8 mouse cellular contexts compared by ENCODE assay signal in the genomic region with DNA sequence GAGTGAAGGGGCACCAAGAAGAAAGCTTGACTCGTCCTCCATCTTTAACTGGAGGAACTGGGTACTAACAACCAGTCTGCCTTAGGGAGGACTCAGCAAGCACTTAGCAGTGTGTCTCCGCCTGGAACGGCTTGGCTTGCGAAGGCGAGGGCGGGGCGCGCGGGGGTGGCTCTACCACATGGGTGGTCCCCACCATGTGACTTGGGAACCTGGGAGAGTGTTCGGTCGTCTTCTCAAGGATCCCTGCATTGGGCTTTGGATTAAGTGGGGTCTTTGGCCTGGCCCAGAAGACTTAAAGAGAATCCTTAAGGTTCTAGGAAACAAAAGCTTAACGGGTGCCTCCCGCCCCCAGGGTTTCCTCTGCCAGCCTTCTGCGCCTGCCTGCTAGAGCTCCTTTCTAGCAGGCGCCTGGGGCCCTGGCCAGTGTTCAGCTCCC. TPM values are rescaled to one million over a fixed set of nuclear protein-coding genes. Genes with fewer than 3 reads are reported as not detected.
DNase-seq lines count a peak whose midpoint lies in the region; ATAC-seq and TF ChIP-seq lines count a peak whose summit lies in the region.

No protein-coding gene starts in this region.

- H3K27me3 ChIP-seq in kidney, embryonic 14.5 days (ENCODE audit: control insufficient read depth, insufficient read depth, low read length), result no peaks in the 10 kb centered on the region
- H3K27me3 ChIP-seq in kidney, adult 2 months (replicated peaks; ENCODE audit: control insufficient read depth, insufficient read depth, low read length), result no peaks in the 10 kb centered on the region
- peaks cover 37% of the 10 kb centered on the region for H3K27me3 ChIP-seq in embryonic facial prominence, embryonic 10.5 days (replicated peaks; ENCODE audit: low read depth, poor library complexity, severe bottlenecking)
- 0 out of 2 replicates have a peak, but pooled peaks cover 4% of the 10 kb centered on the region for H3K27me3 ChIP-seq in intestine, embryonic 15.5 days (replicated peaks)
- H3K27me3 ChIP-seq in liver, embryonic 11.5 days (replicated peaks; ENCODE audit: control insufficient read depth, insufficient read depth, low read length), result peaks cover 14% of the 10 kb centered on the region

- TF ChIP-seq CTCF in kidney, adult 2 months (conservative IDR thresholded peaks at IDR 0.05; ENCODE audit: insufficient read depth, insufficient read length, low read depth, low read length), result no peak

- no peaks in the 10 kb centered on the region for H3K9me3 ChIP-seq in kidney, embryonic 14.5 days (ENCODE audit: control insufficient read depth, low read length)
- H3K9me3 ChIP-seq in embryonic facial prominence, embryonic 10.5 days, result no peaks in the 10 kb centered on the region
- no peaks in the 10 kb centered on the region for H3K9me3 ChIP-seq in intestine, embryonic 15.5 days
- no peaks in the 10 kb centered on the region for H3K9me3 ChIP-seq in liver, embryonic 11.5 days (ENCODE audit: control insufficient read depth, low read length)

- WGBS in kidney, embryonic 14.5 days, result 5% methylated on average over 15 of the region's 15 CpGs
- WGBS in kidney, adult 2 months, result 36% methylated on average over 15 of the region's 15 CpGs
- 1% methylated on average over 15 of the region's 15 CpGs for WGBS in embryonic facial prominence, embryonic 10.5 days
- WGBS in intestine, embryonic 15.5 days, result 10% methylated on average over 15 of the region's 15 CpGs
- WGBS in liver, embryonic 11.5 days, result 18% methylated on average over 15 of the region's 15 CpGs

- peak overlapping the region; percentile 36 for H3K4me3 ChIP-seq in kidney, embryonic 14.5 days (ENCODE audit: low read length)
- H3K4me3 ChIP-seq in kidney, adult 2 months (ENCODE audit: insufficient read depth, low read depth, low read length), result no peak overlapping the region
- H3K4me3 ChIP-seq in embryonic facial prominence, embryonic 10.5 days, result peak overlapping the region; percentile 56
- H3K4me3 ChIP-seq in intestine, embryonic 15.5 days (replicated peaks), result peak overlapping the region; percentile 26
- peak overlapping the region; percentile 3 for H3K4me3 ChIP-seq in liver, embryonic 11.5 days (ENCODE audit: low read depth, low read length)

- ATAC-seq in kidney, embryonic 14.5 days (ENCODE audit: low FRiP score, low TSS enrichment), result peak; percentile 81
- ATAC-seq in granulocyte monocyte progenitor cell, adult 5-6 weeks (replicated peaks; ENCODE audit: poor library complexity, severe bottlenecking), result peak; percentile 70
- peak; percentile 63 for ATAC-seq in intestine, embryonic 15.5 days
- 0 out of 2 replicates have a peak, but pooled peaks have one; percentile 32 for ATAC-seq in liver, embryonic 11.5 days (replicated peaks; ENCODE audit: low FRiP score)

- no peak overlapping the region for H3K27ac ChIP-seq in kidney, embryonic 14.5 days (ENCODE audit: low read depth, low read length)
- H3K27ac ChIP-seq in kidney, adult 2 months (ENCODE audit: insufficient read depth, low read depth, low read length), result no peak overlapping the region
- H3K27ac ChIP-seq in embryonic facial prominence, embryonic 10.5 days (replicated peaks), result peak overlapping the region; percentile 76
- H3K27ac ChIP-seq in intestine, embryonic 15.5 days, result 0 out of 2 replicates have a peak overlapping the region, but pooled peaks have one; percentile 30
- no peak overlapping the region for H3K27ac ChIP-seq in liver, embryonic 11.5 days (ENCODE audit: low read depth, low read length)

- peaks cover 14% of the 10 kb centered on the region for H3K4me1 ChIP-seq in kidney, embryonic 14.5 days (ENCODE audit: control insufficient read depth, insufficient read depth, low read length)
- H3K4me1 ChIP-seq in kidney, adult 2 months (ENCODE audit: control insufficient read depth, insufficient read depth, low read length), result no peaks in the 10 kb centered on the region
- peaks cover 34% of the 10 kb centered on the region for H3K4me1 ChIP-seq in embryonic facial prominence, embryonic 10.5 days
- H3K4me1 ChIP-seq in intestine, embryonic 15.5 days (replicated peaks), result peaks cover 12% of the 10 kb centered on the region
- peaks cover 12% of the 10 kb centered on the region for H3K4me1 ChIP-seq in liver, embryonic 11.5 days (replicated peaks; ENCODE audit: control insufficient read depth, insufficient read depth, low read length)

- no peak for TF ChIP-seq POLR2A in kidney, adult 2 months (IDR thresholded peaks at IDR 0.05; ENCODE audit: low read depth, low read length)

- no peaks in the 10 kb centered on the region; the same call in 1 of the 2 replicates for H3K36me3 ChIP-seq in kidney, embryonic 14.5 days (ENCODE audit: control insufficient read depth, insufficient read depth, low read length)
- H3K36me3 ChIP-seq in kidney, adult 2 months (ENCODE audit: control insufficient read depth, insufficient read depth, low read length), result no peaks in the 10 kb centered on the region; the same call in 1 of the 2 replicates
- H3K36me3 ChIP-seq in embryonic facial prominence, embryonic 10.5 days (replicated peaks), result no peaks in the 10 kb centered on the region
- no peaks in the 10 kb centered on the region for H3K36me3 ChIP-seq in intestine, embryonic 15.5 days
- peaks cover 3% of the 10 kb centered on the region for H3K36me3 ChIP-seq in liver, embryonic 11.5 days (ENCODE audit: control insufficient read depth, insufficient read depth, low read length)

- DNase-seq in kidney, adult 2 months, result no peak
- DNase-seq in embryonic facial prominence, embryonic 10.5 days (ENCODE audit: low spot score), result peak; percentile 84
- peak; percentile 65 for DNase-seq in liver, embryonic 11.5 days (ENCODE audit: low spot score)
- peak; percentile 70 for DNase-seq in neural tube, embryonic 10.5 days (ENCODE audit: extremely low spot score, low spot score)
- peak; percentile 44 to 51 for DNase-seq in thymus, adult 18-20 months

- peak overlapping the region; percentile 54 for H3K9ac ChIP-seq in kidney, embryonic 14.5 days (ENCODE audit: low read depth, low read length)
- peak overlapping the region; percentile 44 for H3K9ac ChIP-seq in intestine, embryonic 15.5 days
- H3K9ac ChIP-seq in liver, embryonic 11.5 days (ENCODE audit: low read depth, low read length), result peak overlapping the region; percentile 4; the same call in 1 of the 2 replicates

- peak overlapping the region; percentile 57 for H3K4me2 ChIP-seq in kidney, embryonic 14.5 days (replicated peaks; ENCODE audit: low read depth, low read length)
- peak overlapping the region; percentile 61 for H3K4me2 ChIP-seq in intestine, embryonic 15.5 days (replicated peaks)
- peak overlapping the region; percentile 35 for H3K4me2 ChIP-seq in liver, embryonic 11.5 days

RNA-seq across cellular contexts. Expression of gene Smo, which starts 16.4 kb away (rescaled TPM):
- polyA plus RNA-seq in kidney, embryonic 14.5 days (2014; fragmentation: Nextera tagmentation; extraction: Ambion mirVana), result 53.4 and 70.4 TPM in 2 replicates
- 53.4 and 59.5 TPM in 2 replicates for polyA plus RNA-seq in kidney, adult 2 months (2012; rRNA removed)
- polyA plus RNA-seq in embryonic facial prominence, embryonic 10.5 days (2016; fragmentation: Nextera tagmentation; extraction: Ambion mirVana), result 56.8 and 60.9 TPM in 2 replicates
- total RNA-seq in granulocyte monocyte progenitor cell, adult 5-6 weeks (2014; fragmentation: Nextera tagmentation), result 23.2 and 34.3 TPM in 2 replicates
- total RNA-seq in granulocyte monocyte progenitor cell, adult 5-6 weeks (2017), result 16.2 and 18.6 TPM in 2 replicates
- polyA plus RNA-seq in intestine, embryonic 15.5 days (2015; fragmentation: Nextera tagmentation; extraction: Ambion mirVana), result 29.4 and 30.1 TPM in 2 replicates
- 22.3 and 22.5 TPM in 2 replicates for polyA plus RNA-seq in liver, embryonic 11.5 days (2014; fragmentation: Nextera tagmentation; extraction: Ambion mirVana)

RNA-seq across cellular contexts. Expression of gene Tspan33, which starts 24.9 kb away (rescaled TPM):
- polyA plus RNA-seq in kidney, embryonic 14.5 days (2014; fragmentation: Nextera tagmentation; extraction: Ambion mirVana), result 7.3 and 10.2 TPM in 2 replicates
- polyA plus RNA-seq in kidney, adult 2 months (2012; rRNA removed), result 34.1 and 39.8 TPM in 2 replicates
- polyA plus RNA-seq in embryonic facial prominence, embryonic 10.5 days (2016; fragmentation: Nextera tagmentation; extraction: Ambion mirVana), result 6.0 and 7.4 TPM in 2 replicates
- total RNA-seq in granulocyte monocyte progenitor cell, adult 5-6 weeks (2014; fragmentation: Nextera tagmentation), result 0.24 and 0.98 TPM in 2 replicates
- total RNA-seq in granulocyte monocyte progenitor cell, adult 5-6 weeks (2017), result 1.5 TPM in 1 of 2 replicates, not detected in the other
- polyA plus RNA-seq in intestine, embryonic 15.5 days (2015; fragmentation: Nextera tagmentation; extraction: Ambion mirVana), result 5.2 and 6.8 TPM in 2 replicates
- polyA plus RNA-seq in liver, embryonic 11.5 days (2014; fragmentation: Nextera tagmentation; extraction: Ambion mirVana), result 44.8 and 53.0 TPM in 2 replicates

RNA-seq across cellular contexts. Expression of gene Ahcyl2, which starts 48.9 kb away (rescaled TPM):
- polyA plus RNA-seq in kidney, embryonic 14.5 days (2014; fragmentation: Nextera tagmentation; extraction: Ambion mirVana), result 13.7 and 17.2 TPM in 2 replicates
- polyA plus RNA-seq in kidney, adult 2 months (2012; rRNA removed), result 107 and 122 TPM in 2 replicates
- polyA plus RNA-seq in embryonic facial prominence, embryonic 10.5 days (2016; fragmentation: Nextera tagmentation; extraction: Ambion mirVana), result 12.0 and 14.9 TPM in 2 replicates
- 8.7 and 9.6 TPM in 2 replicates for total RNA-seq in granulocyte monocyte progenitor cell, adult 5-6 weeks (2014; fragmentation: Nextera tagmentation)
- 21.1 and 21.5 TPM in 2 replicates for total RNA-seq in granulocyte monocyte progenitor cell, adult 5-6 weeks (2017)
- polyA plus RNA-seq in intestine, embryonic 15.5 days (2015; fragmentation: Nextera tagmentation; extraction: Ambion mirVana), result 62.1 and 70.2 TPM in 2 replicates
- polyA plus RNA-seq in liver, embryonic 11.5 days (2014; fragmentation: Nextera tagmentation; extraction: Ambion mirVana), result 12.0 and 12.5 TPM in 2 replicates

Comparison
In these comparisons a context has a peak if more than half of its experiments do, and no peak if none do; other contexts are left out.
1. H3K27ac ChIP-seq: peak in embryonic facial prominence, embryonic 10.5 days (single experiment) and intestine, embryonic 15.5 days (single experiment); none in kidney, embryonic 14.5 days (single experiment), kidney, adult 2 months (single experiment) and liver, embryonic 11.5 days (single experiment).
2. H3K9ac ChIP-seq: peak in every context shown above with its lines; median percentile 54 in kidney, embryonic 14.5 days; 44 in intestine, embryonic 15.5 days; 4 in liver, embryonic 11.5 days.
3. Peak in every context shown above with its lines, with median percentiles within 50 percentile points of each other: ATAC-seq and H3K4me2 ChIP-seq.